Mouse (Mus musculus) mature B cell (primary cell): ENCODE data around the gene Cracr2a.
"Not testable (repeated sequence)": the region's sequence is repeated elsewhere in the genome, so short reads cannot be mapped to it uniquely, and the experiment has no call there.

ENCODE experiments used
- in situ Hi-C: fragments of 300-500 bp; cut with MboI; formaldehyde crosslinking; loops from 2 replicates; pipeline ENCODE4 v1.14.3; 2019

Gene Cracr2a

DNA sequence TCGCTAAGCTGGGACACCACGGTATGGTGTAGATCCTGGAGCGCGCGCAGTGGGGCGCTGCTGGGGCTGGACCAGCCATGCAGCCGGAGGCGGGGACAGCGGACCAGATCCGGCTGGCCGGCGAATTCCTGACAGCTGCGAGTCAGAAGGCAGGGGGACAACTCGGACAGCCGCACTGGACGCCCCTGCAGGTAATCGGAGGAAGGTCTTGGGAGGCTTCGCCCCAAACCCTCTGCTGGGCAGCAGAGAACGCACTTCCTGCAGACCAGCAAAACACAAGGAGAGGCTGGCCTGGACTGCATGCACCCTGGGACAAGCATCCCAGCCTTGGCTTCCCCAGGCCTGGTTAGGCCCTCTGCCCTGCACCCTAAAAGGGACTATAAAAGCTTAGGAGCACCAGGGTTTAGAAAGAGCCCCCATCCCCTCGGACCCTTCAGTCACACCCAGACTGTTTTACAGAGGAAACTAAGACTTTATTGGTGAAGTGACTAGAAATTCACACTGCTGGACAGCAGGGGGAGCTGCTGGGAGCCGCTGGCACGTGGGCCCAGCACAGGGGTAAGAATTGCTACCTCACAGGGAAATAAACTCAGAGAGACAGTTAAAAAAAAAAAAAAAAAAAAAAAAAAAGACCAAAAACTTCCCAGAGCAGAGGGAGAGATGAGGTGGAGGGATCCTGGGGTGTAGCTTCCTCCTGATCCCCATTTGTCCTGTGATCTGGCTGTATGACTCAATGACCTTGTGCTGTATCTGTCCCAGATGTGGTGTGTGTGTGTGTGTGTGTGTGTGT is at the start of gene Cracr2a:
TSS of gene Cracr2a (plus strand) at position 108 of the 790 bp plus-strand sequence.
- in situ Hi-C loops, result no loop called here

DNA sequence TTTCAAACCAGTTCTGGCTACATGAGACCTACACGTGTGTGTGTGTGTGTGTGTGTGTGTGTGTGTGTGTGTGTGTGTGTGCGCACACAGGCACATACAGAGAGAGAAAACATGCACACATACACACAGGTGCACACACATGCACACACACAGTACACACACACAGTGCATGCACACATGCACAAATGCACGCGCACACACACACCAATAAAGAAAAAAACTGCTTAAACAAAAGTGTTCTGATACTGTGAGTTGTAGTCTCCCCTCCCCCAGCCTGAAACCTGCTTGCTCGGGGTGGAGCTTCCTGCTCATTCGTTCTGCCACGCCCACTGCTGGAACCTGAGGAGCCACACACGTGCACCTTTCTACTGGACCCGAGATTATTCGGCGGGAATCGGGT is 47.4 kb upstream of the Cracr2a start:
- in situ Hi-C loops, result not testable (repeated sequence)

DNA sequence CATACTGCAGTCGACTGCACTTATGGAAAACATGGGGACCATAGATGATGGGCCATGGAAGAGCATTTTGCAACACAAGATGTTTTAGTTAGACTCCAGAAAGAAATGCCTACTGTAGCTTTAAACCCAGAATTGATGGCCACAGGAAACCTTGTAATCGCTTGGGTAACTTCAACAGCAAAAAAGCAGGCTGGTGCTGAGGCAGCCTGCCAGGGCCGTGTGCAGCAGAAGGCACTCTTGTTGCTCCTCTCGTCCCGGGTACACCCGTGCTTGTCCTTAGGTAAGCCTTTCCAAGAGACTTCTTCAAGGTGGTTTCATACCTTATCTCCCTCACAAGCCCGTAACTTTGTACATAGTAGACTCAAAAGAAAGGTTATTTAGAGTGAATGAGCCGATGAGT is 40.0 kb upstream of the Cracr2a start:
- in situ Hi-C loops, result no loop called here

DNA sequence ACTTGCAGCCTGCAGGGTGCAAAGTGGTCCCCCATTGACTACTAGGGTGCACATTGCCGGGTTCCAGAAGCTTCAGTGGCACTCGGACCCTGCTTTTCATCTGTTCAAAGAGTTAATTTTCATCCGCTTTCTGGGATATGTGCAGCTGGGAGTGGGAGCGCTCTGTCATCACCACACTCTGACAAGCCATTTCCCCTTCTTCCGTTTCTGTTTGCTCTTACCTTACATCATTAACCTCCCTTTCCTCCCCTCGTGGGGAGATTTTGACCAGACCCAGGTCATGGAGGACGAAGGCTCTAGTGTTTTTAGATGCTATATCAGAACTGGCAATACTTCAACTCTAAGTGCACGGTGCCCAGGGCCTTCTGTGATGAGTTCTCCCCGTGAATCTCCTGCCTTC is 38.8 kb upstream of the Cracr2a start:
- in situ Hi-C loops, result no loop called here

DNA sequence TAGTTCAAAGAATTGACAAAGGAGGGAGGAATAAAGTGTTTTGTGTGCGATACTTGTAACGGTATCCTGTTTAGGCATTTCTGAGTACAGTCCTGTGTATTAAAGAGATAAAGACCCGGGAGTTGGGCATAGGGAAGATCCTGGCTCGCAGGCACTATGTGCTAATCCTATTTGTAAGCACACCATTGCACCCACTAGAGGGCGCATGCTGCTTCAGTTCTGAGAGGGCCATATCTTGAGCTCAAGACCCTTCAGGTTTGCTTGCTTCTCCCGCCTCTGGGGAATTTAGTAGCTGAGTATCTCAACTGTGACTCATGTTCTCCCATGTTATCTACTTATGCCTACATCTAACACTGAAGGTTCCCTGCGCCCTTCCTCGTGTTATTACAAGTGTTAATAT is 36.7 kb upstream of the Cracr2a start:
- in situ Hi-C loops, result no loop called here

DNA sequence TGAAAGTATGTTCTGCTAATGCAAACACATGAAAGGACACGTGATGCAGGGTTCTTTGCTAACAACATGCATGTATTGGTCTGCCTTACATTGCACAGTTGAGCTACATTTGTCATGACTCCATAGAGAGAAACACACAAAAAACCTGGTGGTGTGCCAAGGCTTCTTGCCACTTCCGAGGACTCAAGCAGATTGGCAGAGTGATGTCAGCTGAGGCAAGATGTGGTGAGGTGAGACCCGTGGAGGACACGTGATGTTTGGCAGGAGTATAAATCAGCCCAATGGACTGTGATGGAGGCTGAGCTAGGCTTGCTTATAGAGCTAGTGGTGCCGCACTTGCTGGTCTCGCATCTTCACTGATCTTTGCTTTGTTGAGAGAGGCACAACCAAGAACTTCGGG is 32.5 kb upstream of the Cracr2a start:
- in situ Hi-C loops, result no loop called here

DNA sequence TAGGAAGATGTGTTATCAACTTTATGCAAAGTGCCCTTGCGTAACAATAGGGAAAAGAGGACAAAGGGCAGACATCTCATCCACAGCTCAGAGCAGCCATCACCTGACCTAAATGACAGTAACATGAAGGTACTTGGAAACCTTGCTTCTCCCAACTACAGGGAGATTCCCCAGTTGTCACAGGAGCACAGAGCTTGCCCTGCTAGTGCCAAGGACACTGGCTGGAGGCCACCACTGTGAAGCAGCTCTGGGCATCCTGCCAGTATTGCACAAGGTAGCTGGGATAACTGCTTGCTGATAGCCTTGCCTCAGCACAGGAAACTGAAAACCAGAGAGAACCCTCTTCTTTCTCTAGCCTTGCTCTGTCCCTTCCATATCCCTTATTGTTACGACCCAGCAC is 31.7 kb upstream of the Cracr2a start:
- in situ Hi-C loops, result no loop called here

DNA sequence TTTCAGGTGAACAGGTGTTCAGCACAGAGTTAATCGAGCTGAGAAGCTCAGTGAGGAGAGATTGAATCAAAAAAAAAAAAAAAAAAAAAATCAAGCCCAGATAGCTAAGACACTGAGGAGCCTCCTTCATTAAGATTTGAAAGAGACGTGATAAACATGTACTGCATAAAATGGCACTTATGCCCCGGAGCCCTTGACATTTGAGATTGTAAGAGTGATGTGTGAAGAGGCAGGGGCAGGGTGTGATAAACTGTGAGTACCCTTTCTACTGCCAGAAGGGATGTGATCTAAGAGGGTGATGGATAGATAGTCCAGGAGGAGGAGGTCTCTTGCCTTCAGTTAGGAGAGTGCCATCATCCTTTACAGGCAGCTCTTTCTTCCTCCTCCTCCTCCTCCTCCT is 30.9 kb upstream of the Cracr2a start:
- in situ Hi-C loops, result no loop called here

DNA sequence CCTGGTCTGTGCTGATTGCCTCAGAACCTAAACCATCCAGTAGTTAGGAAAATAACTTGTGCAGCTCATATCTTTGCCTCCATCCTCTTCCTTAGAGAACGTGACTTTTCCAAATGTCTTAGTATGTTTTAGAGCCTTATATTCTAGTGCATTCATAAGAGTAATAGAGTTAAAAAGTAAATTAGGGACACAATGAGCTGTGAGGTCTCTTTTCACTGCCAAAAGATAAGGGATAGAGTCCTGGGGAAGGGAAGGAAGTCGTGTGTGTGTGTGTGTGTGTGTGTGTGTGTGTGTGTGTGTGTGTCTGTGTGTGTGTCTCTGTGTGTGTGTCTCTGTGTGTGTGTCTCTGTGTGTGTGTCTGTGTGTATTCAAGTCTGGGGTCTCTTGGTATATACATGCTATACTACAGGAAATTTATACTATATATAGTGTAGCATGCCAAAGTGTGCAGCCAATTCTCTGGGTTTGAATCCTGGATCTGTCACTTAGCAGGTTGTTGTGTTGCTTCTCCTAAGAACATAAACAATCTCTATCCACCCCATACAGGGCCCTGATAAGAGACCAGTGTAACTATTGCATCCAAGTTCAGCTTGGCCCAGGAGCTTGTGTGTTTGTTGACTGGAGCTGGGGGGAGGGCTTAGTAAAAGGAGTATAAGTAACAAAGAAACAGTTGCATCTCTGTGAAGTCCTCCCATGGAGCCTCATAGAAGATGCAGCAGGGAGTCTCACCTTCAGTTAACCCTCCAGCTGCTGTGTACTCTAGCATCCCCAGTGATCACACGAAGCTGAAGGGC is 29.5 kb upstream of the Cracr2a start:
- in situ Hi-C loops, result no loop called here

DNA sequence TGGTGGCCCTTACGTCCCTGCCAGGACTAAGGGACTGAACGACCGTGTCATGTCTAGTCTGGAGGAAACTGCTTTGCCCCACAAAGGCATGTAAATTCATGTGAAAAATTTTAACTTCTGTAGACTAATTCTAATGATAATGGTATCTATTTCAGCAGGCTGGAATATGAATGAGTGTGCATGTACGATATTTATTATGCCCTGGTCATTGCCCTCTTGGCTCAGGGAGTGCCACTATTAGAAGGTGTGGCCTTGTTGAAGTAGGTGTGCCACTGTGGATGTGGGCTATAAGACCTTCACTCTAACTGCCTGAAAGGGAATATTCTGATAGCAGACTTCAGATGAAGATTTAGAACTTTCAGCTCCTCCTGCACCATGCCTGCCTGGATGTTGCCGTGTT is 28.8 kb upstream of the Cracr2a start:
- in situ Hi-C loops, result no loop called here

DNA sequence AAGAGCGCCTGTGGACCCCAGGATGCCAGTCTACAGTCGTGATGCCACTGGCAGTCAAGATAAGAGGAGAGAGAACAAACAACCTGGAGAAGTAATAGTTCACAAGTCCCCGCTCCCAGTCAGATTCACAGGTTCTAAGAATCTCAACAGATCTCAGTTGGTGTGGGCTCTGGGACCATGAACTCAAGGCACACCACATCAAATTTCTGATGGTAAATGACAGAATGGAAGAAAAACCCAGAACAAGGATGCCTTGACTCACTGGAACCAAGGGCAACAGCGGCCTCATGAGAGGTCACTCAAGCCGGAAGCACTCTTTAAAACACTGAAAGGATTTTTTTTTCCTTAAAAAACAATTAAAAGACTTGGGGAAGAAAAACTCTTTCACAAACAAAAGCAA is 27.4 kb upstream of the Cracr2a start:
- in situ Hi-C loops, result no loop called here

DNA sequence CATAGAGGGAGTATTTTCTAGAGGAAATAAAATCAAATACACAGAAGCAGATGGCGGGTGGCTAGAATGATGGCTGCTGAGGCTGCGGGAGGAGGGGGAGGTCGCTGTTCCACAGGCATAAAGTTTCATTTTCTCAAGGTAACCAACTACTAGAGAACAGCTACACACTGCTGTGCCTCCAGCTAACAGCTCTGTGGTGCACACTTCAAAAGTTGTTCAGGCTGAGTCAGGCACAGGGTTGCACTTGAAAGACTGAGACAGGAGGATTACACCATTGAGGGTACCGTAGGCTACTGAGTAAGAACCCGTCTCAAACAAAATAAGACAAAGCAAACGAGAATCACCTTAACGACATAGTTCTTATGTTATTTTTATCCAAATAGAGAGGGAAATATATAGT is 24.1 kb upstream of the Cracr2a start:
- in situ Hi-C loops, result no loop called here

DNA sequence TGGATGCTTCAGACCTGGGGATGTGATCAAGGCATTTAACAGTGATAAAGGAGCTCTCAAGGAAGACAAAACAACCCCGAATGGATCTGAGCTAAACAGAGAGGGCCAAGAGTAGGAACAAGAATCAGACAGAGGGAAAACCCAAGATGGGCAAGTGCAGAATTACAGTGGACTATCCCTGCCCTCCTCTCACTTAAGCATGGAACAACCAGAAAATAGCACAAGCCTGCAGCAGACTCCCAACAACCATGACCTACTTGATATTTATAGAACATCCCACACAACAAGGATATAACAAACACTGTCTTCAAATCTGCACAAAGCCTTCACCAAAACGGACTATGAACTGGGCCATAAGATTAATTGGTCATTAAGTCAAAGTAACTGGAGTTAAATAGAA is 23.0 kb upstream of the Cracr2a start:
- in situ Hi-C loops, result no loop called here

DNA sequence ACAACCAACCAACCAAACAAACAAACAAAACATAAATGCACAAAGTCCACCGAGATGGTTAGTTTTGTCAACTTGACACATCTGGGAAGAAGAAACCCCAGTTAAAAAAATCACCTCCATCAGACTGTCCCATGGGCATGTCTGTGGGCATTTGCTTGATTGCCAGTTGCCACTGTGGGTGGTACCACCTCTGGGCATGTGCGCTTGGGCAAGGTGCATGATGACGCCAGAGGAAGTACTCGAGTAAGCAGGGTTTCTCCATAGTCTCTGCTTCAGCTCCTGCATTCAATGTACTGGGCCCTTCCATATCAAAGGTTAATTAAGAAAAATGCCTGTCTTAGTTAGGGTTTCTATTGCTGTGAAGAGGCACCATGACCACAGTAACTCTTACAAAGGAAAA is 21.9 kb upstream of the Cracr2a start:
- in situ Hi-C loops, result no loop called here

DNA sequence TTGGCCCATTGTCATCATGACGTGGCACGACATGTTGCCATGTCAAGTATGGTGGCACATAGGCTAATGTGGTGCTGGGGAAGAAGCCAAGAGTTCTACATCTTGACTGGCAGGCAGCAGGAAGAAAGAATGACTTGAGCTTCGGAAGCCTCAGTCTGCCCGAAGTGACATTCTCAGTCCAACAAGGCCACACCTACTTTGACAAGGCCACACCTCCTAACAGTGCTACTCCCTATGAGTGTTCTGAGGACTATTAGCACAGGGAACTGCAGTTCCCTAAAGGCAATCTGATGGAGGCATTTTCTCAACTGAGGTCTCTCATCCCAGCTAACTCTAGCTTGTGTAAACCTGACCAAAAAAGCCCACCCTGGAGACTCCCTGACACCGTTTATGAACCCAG is 21.5 kb upstream of the Cracr2a start:
- in situ Hi-C loops, result no loop called here

DNA sequence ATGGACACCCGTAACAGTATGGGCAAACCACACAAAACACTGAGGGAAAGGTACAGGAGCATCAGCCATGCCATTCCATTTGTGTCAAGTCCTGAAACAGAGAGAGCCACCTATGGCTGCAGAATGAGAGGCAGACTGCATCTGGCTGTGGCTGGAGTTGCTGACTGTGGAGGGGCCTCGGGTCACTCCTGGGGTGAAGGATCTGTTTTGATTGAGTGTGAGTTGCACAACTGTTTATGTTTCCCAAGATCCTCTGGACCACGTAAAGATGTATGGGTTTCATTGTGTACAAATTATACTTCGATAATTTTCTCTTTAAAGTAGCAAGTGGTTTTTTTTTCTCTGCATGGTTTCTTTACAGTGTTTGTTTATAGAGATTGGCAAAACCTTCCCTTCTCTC is 20.6 kb upstream of the Cracr2a start:
- in situ Hi-C loops, result no loop called here

DNA sequence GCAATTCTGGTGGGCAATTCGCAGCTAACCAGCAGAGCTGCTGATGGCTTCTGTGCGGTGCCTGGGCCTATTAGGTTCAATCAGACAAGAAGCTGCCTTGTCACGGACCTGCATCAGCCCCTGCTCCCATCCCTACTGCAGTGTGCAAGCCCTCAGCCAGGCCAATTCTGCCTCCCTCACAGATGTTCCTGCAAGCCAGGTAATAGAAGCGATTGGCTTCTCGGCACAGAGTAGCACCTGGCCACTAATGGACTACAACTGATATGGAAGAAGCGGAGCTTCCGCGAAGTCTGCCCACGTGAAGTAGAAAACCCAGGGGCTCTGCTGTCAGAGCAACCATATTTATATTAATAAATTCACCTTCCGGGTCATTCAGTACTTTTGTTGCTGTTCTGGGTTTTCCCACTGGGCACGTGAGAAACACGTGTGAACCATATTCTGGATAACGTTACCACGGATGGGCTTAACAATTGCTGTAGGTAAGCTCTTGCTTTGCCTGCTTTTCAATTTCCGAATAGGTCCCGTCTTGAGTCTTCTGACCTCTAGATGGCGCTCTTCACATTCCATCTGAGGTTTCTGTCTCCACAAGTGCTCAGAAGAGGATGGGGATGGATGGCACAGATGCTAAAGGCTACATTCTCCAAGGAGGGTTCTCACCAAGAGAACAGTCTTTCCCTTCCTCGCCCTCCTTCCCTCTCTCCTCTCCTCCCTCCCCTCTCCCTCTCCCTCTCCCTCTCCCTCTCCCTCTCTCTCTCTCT is 19.3 kb upstream of the Cracr2a start:
- in situ Hi-C loops, result no loop called here

DNA sequence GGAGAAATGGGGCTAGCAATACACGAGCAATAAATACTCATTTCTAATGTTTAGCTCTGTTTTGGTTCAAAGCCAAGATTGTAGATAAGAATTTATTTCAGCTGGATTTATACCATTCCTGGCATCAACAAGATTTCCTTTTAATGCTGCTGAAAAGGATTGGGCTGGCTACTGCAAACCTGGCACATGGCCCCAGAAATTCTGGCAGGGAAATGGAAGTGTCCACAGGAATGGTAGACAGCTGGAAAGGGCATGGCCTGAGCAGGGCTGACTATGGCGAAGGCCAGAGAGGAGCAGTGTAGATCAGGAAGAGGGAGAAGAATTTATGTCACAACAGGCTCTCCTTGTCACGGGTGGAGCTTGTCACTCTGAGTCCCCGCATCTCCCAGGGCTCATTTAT is 14.5 kb upstream of the Cracr2a start:
- in situ Hi-C loops, result no loop called here

DNA sequence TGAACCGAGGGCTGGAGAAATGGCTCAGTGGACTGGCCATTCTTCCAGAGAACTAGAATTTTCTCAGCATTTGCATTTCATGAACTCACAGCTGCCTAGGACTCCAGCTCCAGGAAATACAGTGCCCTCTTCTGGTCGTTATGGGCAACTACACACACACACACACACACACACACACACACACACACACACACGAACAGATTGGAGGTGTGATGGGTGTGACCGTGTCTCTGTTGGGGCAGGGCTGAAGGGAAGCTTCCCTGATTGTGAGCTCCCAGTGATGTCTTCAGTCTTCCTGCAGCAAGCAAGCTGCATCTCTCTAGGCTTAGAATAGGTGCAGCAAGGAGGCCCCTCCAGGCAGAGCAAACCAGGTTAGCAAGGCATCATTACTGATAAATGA is 8.2 kb upstream of the Cracr2a start:
- in situ Hi-C loops, result no loop called here

DNA sequence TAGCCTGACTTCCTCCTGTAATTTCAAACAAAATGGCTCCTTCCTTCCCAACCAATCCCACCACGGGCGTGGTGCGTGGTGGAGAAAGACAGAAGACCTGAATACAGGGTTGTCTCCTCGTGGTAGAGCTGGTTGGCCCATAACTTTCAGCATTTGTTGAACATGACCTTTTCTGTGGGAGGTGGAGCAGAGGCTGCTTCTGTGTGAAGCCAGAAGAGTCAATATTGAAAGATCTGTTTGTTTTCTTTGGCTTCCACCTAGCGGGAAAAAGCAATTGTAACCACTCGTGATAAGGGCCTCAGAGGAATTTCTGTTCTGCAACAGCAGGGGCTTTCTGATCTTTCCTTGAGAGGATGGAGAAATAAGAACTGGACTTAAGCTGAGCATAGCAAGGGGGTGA is 5.6 kb upstream of the Cracr2a start:
- in situ Hi-C loops, result no loop called here

DNA sequence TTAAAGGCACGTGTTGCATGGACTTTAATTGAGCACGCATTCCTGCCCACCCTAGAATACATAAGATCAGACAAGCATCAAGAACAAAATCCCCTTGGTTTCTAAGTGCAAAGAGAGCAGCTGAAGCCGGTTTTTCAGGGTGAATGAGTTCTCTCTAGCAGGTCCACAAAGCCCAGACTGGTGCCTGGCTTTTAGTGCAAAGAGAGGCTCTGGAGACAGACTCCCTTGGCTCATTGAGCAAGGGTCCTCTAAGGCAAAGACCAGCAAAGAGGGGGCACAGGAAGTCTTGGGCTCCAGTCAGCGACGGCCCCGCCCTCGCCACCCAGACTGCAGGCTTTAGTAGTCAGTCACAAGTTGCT is 287 bp upstream of the Cracr2a start:
- in situ Hi-C loops, result no loop called here

DNA sequence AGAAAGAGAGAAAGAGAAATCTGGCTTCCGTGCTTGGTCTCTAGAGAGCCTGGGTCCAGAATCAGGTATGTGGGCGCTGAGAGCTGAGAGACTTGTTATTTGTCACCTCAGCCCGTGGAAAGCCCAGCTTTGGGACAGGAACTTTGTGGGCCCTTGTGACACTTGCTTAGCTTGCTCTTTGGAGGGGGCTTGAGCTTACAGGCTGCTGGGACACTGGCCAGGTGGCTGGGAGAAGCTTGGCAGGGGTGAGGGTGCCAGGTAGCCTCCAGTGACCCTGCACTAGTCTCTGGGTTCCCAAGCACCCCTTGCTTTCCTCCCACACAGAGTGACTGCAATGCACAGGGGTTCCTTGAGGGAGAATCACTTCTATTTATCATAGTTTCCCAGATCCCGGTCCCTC is 2.4 kb downstream of the Cracr2a start:
- in situ Hi-C loops, result no loop called here
